Mouse (Mus musculus) hindbrain, embryonic 12.5 days (tissue): ENCODE results near the gene Qtrt1. TPM values are rescaled to one million over a fixed set of nuclear protein-coding genes. Genes with fewer than 3 reads are reported as not detected.

Experiments used
- ATAC-seq: fragments of 200-750 bp; cut with Nextera tagmentation; 2 replicates; pipeline ENCODE4 v1.8.0; 2017; ENCODE audit warnings: moderate TSS enrichment; ENCODE audit not compliant: low FRiP score
- H3K27ac ChIP-seq: fragments of 300-500 bp; sonication (generic); 2 replicates; pipeline ENCODE4 v1.5.1; 2016; ENCODE audit warnings: mild to moderate bottlenecking
- H3K27me3 ChIP-seq: fragments of 300-500 bp; sonication (generic); 2 replicates; pipeline ENCODE4 v1.6.1; 2016; ENCODE audit warnings: mild to moderate bottlenecking
- H3K36me3 ChIP-seq: fragments of 300-500 bp; sonication (generic); 2 replicates; pipeline ENCODE4 v1.6.1; 2016; ENCODE audit warnings: mild to moderate bottlenecking
- H3K4me1 ChIP-seq: fragments of 300-500 bp; sonication (generic); 2 replicates; pipeline ENCODE4 v1.6.1; 2016
- H3K4me2 ChIP-seq: fragments of 300-500 bp; sonication (generic); replicated peaks from 2 replicates; pipeline ENCODE4 v1.6.1; 2016; ENCODE audit warnings: mild to moderate bottlenecking
- H3K4me3 ChIP-seq: fragments of 300-500 bp; sonication (generic); 2 replicates; pipeline ENCODE4 v1.5.1; 2016; ENCODE audit warnings: mild to moderate bottlenecking
- H3K9ac ChIP-seq: fragments of 300-500 bp; sonication (generic); 2 replicates; pipeline ENCODE4 v1.6.1; 2016; ENCODE audit warnings: mild to moderate bottlenecking, moderate library complexity
- H3K9me3 ChIP-seq: fragments of 300-500 bp; sonication (generic); replicated peaks from 2 replicates; pipeline ENCODE4 v1.6.1; 2016; ENCODE audit warnings: mild to moderate bottlenecking
- WGBS: fragments of 180-500 bp; shearing (Covaris S2); methylation state at CpG from one replicate; pipeline ENCODE4 v1.1.7; 2016; 5-methylcytosine and 5-hydroxymethylcytosine counted together
- polyA plus RNA-seq: library from polyadenylated mRNA; unstranded; fragments of >200 nt; fragmentation: Nextera tagmentation; extraction: Ambion mirVana; gene quantifications from 2 replicates; pipeline ENCODE4 v1.2.1, GENCODE M21; 2016

The Qtrt1 gene
- polyA plus RNA-seq, 1 experiment from 2014 or later = 47.8 TPM

DNA sequence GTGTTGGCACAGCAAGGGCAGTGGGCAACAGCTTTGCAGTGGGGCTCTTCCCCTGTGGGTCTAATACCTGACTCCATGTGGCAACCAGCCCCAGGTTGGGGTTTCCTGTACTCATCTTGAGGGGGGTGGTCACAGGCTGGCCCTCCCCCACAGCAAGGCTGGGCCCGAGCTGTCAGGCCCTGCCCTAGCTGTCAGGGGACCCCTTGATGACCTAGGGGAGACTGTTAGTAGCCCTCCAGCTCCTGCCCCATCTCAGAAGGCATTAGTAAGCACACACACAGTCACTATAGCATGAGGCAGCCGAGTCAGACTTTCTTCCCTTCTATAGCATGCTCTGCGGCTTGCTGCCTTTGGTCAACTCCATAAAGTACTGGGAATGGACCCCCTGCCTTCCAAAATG lies 15.9 kb upstream of the Qtrt1 start:
- Histone ChIP-seq H3K9ac (no peak overlapping the region), H3K4me2 (no peak overlapping the region), H3K36me3 (peaks cover 99% of the 10 kb centered on the region), H3K9me3 (no peaks in the 10 kb centered on the region), H3K4me3 (no peak overlapping the region), H3K27me3 (no peaks in the 10 kb centered on the region), H3K27ac (no peak overlapping the region), H3K4me1 (no peaks in the 10 kb centered on the region)
- no peak for ATAC-seq
- 95% methylated on average over 3 of the region's 3 CpGs for WGBS

DNA sequence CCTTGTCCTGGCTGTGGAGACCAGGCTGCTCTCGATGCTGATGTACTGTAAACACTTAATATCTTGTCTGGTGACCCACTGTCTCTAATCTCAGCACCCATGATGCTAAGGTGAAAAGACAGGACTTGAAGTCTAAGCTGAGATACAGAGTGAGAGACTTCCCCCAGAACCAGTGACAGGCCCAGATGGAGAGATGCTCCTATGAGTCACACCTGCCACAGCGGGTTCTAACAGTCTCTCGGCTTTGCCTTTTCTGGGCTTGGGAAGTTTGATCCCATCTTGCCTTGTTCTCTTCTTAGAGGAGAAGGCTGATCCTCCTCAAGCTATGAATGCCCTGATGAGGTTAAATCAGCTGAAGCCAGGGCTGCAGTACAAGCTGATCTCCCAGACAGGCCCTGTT lies 14.5 kb upstream of the Qtrt1 start:
- WGBS = 95% methylated on average over 3 of the region's 3 CpGs
- no peak overlapping the region for H3K9ac ChIP-seq

GRCm38 (mm10) chr9:21401042-21401441 lies 10.6 kb upstream of the Qtrt1 start:
- Histone ChIP-seq H3K27ac (no peak overlapping the region), H3K36me3 (peaks cover 96% of the 10 kb centered on the region), H3K4me1 (no peaks in the 10 kb centered on the region), H3K4me2 (no peak overlapping the region), H3K27me3 (no peaks in the 10 kb centered on the region), H3K9me3 (no peaks in the 10 kb centered on the region), H3K9ac (no peak overlapping the region), H3K4me3 (no peak overlapping the region)
- no peak for ATAC-seq
- 96% methylated on average over 9 of the region's 9 CpGs for WGBS

More for the DNA sequence above, 14.5 kb upstream of the Qtrt1 start:
- Histone ChIP-seq H3K4me3 (no peak overlapping the region), H3K27ac (no peak overlapping the region), H3K9me3 (no peaks in the 10 kb centered on the region), H3K27me3 (no peaks in the 10 kb centered on the region), H3K4me1 (no peaks in the 10 kb centered on the region), H3K4me2 (no peak overlapping the region), H3K36me3 (peaks cover 98% of the 10 kb centered on the region)
- ATAC-seq = no peak

DNA sequence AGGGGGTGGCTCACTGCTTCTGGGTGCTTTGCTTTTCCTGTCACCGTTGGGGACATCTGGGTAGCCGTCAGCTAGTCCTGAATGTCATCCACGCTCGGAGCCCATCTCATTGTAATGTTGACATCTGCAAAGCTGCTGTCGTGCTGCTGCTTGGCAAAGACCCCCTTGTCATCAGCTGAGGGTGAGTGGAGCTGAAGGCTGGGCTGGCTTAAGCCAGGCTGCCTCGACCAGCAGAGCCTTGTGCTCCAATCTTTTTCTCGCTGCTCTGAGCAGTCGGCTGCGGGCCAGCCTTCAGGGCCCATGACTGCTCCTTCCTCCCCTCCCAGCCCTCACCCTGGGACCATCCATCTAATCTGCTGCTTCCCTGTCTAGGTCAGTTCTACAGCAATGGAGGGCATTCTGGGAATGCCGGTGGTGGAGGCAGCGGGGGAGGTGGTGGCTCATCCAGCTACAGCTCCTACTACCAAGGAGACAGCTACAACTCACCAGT lies 8.8 kb upstream of the Qtrt1 start:
- no peak overlapping the region for H3K9ac ChIP-seq
- no peaks in the 10 kb centered on the region for H3K9me3 ChIP-seq
- 91% methylated on average over 11 of the region's 11 CpGs for WGBS
- H3K4me3 ChIP-seq = no peak overlapping the region
- no peaks in the 10 kb centered on the region for H3K4me1 ChIP-seq
- no peak overlapping the region for H3K27ac ChIP-seq
- peaks cover 91% of the 10 kb centered on the region for H3K36me3 ChIP-seq
- no peaks in the 10 kb centered on the region for H3K27me3 ChIP-seq
- ATAC-seq = no peak
- H3K4me2 ChIP-seq = no peak overlapping the region

DNA sequence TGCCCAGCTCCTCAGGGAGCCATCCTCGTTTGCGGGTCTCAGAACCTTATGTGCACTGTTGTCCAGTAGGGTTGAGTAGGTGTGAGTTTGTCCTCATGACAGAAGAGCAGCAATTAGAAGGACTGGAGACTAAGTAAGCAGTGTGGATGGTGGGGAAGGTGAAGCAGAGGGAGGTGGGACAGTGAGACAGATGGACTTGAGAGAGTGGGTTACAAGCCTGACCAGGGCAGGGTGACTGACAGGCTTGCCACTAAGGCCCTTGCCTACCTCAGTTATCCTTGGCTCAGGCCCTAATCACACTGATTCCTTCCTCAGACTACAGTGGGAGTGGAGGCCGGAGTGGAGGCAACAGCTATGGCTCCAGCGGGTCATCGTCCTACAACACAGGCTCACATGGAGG lies 7.9 kb upstream of the Qtrt1 start:
- ATAC-seq = no peak
- WGBS = 95% methylated on average over 5 of the region's 5 CpGs

DNA sequence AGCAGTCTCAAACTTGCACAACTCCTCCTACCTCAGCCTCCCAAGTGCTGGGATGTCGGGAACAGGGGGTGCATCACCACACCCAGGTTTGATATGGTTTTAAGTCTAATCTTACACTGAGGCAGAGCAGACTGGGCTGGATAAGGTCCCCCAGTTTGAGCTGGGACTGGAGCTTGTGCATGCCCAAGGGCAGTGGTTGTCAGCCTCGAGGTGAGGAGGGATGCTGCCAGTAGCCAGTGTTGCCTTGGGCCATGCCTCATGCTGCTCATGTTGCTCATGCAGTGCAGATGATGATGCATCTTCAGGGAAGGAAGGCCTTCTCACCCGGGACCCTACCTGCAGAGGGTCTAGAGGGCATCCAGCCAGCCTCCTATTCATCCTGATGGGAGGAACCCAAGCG lies 6.1 kb upstream of the Qtrt1 start:
- H3K4me2 ChIP-seq = no peak overlapping the region
- H3K4me3 ChIP-seq = no peak overlapping the region
- H3K27me3 ChIP-seq = no peaks in the 10 kb centered on the region
- peaks cover 64% of the 10 kb centered on the region for H3K36me3 ChIP-seq
- no peak overlapping the region for H3K9ac ChIP-seq
- H3K4me1 ChIP-seq = no peaks in the 10 kb centered on the region
- H3K27ac ChIP-seq = no peak overlapping the region
- 81% methylated on average over 4 of the region's 4 CpGs for WGBS
- H3K9me3 ChIP-seq = no peaks in the 10 kb centered on the region
- ATAC-seq = no peak

More for the DNA sequence above, 7.9 kb upstream of the Qtrt1 start:
- H3K4me1 ChIP-seq = no peaks in the 10 kb centered on the region
- H3K9ac ChIP-seq = no peak overlapping the region
- no peaks in the 10 kb centered on the region for H3K27me3 ChIP-seq
- no peak overlapping the region for H3K27ac ChIP-seq
- no peak overlapping the region for H3K4me3 ChIP-seq
- H3K36me3 ChIP-seq = peaks cover 82% of the 10 kb centered on the region
- H3K4me2 ChIP-seq = no peak overlapping the region
- no peaks in the 10 kb centered on the region for H3K9me3 ChIP-seq

- Histone ChIP-seq H3K4me2 (no peak overlapping the region), H3K4me1 (peaks cover 13% of the 10 kb centered on the region), H3K36me3 (peaks cover 41% of the 10 kb centered on the region), H3K27ac (no peak overlapping the region), H3K9ac (no peak overlapping the region), H3K9me3 (no peaks in the 10 kb centered on the region), H3K27me3 (no peaks in the 10 kb centered on the region), H3K4me3 (no peak overlapping the region)
- no peak for ATAC-seq
- 18% methylated on average over 4 of the region's 4 CpGs for WGBS
Observed at GRCm38 (mm10) chr9:21407951-21408350, 3.7 kb upstream of the Qtrt1 start.

GRCm38 (mm10) chr9:21408624-21409023 lies 3.0 kb upstream of the Qtrt1 start:
- H3K27me3 ChIP-seq = no peaks in the 10 kb centered on the region
- H3K9me3 ChIP-seq = no peaks in the 10 kb centered on the region
- H3K9ac ChIP-seq = no peak overlapping the region
- H3K36me3 ChIP-seq = peaks cover 35% of the 10 kb centered on the region
- peaks cover 13% of the 10 kb centered on the region for H3K4me1 ChIP-seq
- 74% methylated on average over 7 of the region's 7 CpGs for WGBS
- no peak overlapping the region for H3K4me3 ChIP-seq
- no peak overlapping the region for H3K4me2 ChIP-seq
- H3K27ac ChIP-seq = no peak overlapping the region
- ATAC-seq = no peak

GRCm38 (mm10) chr9:21409592-21410317 lies 1.9 kb upstream of the Qtrt1 start:
- no peak overlapping the region for H3K27ac ChIP-seq
- 36% methylated on average over 9 of the region's 9 CpGs for WGBS
- ATAC-seq = 0 out of 2 replicates have a peak, but pooled peaks have one; percentile 8

GRCm38 (mm10) chr9:21417866-21418265 lies 6.2 kb downstream of the Qtrt1 start:
- H3K4me3 ChIP-seq = no peak overlapping the region
- no peak overlapping the region for H3K4me2 ChIP-seq
- no peak overlapping the region for H3K27ac ChIP-seq
- H3K36me3 ChIP-seq = peaks cover 67% of the 10 kb centered on the region
- no peak for ATAC-seq
- 90% methylated on average over 2 of the region's 2 CpGs for WGBS
- no peaks in the 10 kb centered on the region for H3K27me3 ChIP-seq
- H3K4me1 ChIP-seq = peaks cover 5% of the 10 kb centered on the region
- no peak overlapping the region for H3K9ac ChIP-seq
- H3K9me3 ChIP-seq = no peaks in the 10 kb centered on the region

More at GRCm38 (mm10) chr9:21409592-21410317, 1.9 kb upstream of the Qtrt1 start:
- H3K9ac ChIP-seq = no peak overlapping the region
- peaks cover 32% of the 10 kb centered on the region for H3K36me3 ChIP-seq
- no peak overlapping the region for H3K4me2 ChIP-seq
- no peaks in the 10 kb centered on the region for H3K27me3 ChIP-seq
- peaks cover 18% of the 10 kb centered on the region for H3K4me1 ChIP-seq
- H3K9me3 ChIP-seq = no peaks in the 10 kb centered on the region
- no peak overlapping the region for H3K4me3 ChIP-seq

DNA sequence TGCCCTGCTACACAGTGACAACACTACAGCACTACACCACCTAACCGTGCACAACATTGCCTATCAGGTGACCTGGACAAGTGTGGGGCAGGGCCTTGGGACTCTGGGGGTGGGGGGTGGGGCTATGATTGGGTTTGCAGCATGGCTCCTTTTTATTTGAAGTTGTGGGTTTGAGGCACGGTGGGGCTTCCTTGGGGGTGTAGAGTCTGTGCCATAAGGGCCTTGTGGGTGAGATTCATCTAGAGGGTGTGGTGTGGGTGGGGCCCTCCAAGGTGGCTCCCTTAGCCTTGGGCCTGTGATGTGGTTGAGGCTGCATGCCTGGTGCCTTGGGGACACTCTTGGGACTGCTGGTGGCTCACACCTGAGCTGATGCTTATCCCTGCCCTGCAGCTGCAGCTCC lies 8.0 kb downstream of the Qtrt1 start:
- WGBS = 92% methylated on average over 2 of the region's 2 CpGs
- H3K4me2 ChIP-seq = no peak overlapping the region
- no peaks in the 10 kb centered on the region for H3K9me3 ChIP-seq
- H3K36me3 ChIP-seq = peaks cover 59% of the 10 kb centered on the region
- H3K9ac ChIP-seq = no peak overlapping the region
- ATAC-seq = no peak
- no peaks in the 10 kb centered on the region for H3K27me3 ChIP-seq
- no peak overlapping the region for H3K4me3 ChIP-seq
- no peak overlapping the region for H3K27ac ChIP-seq
- H3K4me1 ChIP-seq = no peaks in the 10 kb centered on the region

DNA sequence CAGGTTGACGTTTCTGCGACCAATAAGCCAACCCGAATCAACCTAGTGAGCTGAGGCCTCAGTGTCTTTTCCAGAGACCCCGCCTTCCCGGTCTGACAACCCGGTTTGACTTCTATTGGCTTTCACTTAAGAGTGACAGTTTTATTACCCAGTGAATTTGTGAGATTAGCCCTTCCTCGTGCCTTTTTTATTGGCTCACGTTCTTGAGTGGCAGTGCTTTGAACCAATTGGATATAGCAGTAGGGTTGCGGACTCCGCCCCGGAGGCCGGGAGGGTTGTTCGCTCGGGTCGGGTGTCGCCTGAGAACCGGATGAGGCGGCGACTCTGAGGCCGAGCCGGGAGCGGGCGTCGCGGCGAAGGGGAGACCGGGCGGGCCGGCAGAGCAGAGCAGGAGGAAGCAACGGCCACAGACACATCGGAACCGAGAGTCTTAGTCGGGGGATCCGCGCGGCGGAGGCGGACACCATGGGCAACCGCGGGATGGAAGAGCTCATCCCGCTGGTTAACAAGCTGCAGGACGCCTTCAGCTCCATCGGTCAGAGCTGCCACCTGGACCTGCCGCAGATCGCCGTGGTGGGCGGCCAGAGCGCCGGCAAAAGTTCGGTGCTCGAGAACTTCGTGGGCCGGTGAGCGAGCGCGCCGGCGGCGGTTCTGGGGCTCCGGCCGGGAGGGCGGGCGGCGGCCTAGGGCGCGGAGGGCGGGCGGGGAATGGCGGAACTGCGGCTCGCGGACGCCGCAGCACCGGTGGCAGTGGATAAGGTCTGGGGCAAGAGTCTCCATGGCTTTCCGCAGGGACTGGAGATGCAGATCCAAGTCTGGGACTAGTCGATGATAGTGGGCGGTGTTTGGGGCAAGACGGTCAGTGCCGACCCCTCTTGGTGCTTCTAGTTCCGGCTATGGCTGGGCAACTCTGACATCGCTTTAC lies 13.3 kb downstream of the Qtrt1 start, which contains the start of gene Dnm2:
TSS of gene Dnm2 (plus strand) at position 278 of the 925 bp plus-strand sequence.
- ATAC-seq = peak; percentile 99
- whole genome bisulfite sequencing = under 1% methylated on average over 81 of the region's 82 CpGs
- peak within 1 kb of the TSS; percentile 85 for H3K4me2 ChIP-seq

More for the DNA sequence above, 13.3 kb downstream of the Qtrt1 start, which contains the start of gene Dnm2:
- Histone ChIP-seq H3K4me1 (peaks cover 24% of the 10 kb centered on the region), H3K9me3 (no peaks in the 10 kb centered on the region), H3K9ac (peak within 1 kb of the TSS; percentile 90), H3K27me3 (no peaks in the 10 kb centered on the region), H3K4me3 (peak within 1 kb of the TSS; percentile 90), H3K36me3 (peaks cover 17% of the 10 kb centered on the region), H3K27ac (peak within 1 kb of the TSS; percentile 82)
